Mouse (Mus musculus) thymus, adult 18-20 months (tissue): ENCODE measurements around the gene Vamp9.

Source experiments
- DNase-seq, 2 experiments: peaks; one replicate each; pipeline ENCODE4 v3.0.0; 2022; ENCODE audit warnings: mixed read lengths in 2 of 2

The Vamp9 gene

GRCm38 (mm10) chr5:99906181-99906956 is at the start of gene Vamp9:
Vamp9 (plus strand) TSS chr5:99906254.
- DNase-seq, result peak; percentile 86 to 90

DNA sequence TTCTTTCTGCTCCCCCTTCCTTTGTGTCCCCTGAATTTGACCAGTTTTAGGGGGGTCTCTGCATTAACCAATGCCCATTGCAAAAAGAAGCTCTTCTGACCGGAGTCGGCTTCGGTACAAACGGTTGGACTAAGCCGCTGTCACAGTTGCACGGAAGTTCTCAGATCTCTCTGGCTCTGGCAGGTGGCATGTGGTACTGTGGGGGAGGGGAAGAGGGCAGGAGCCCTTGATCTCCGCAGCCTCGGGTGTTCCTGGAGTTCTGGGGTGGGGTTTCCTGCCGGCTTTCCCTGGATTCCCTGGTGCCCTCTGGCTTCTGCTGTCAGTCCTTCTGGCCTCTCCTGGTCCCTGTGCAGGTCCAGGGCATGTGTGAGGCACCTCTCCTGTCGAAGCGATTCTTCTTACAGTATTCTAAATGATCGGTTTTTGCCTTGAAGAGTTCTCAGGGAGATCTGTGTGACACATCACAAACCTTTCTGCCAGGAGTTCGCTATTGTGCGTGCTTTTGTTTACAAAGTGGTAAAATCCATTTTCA is 48.9 kb upstream of the Vamp9 start:
- peak; percentile 71 to 81 for DNase-seq

GRCm38 (mm10) chr5:99859637-99860433 is 46.2 kb upstream of the Vamp9 start:
- no peak for DNase-seq

GRCm38 (mm10) chr5:99861816-99862215 is 44.2 kb upstream of the Vamp9 start:
- DNase-seq, result no peak

- DNase-seq, result no peak
These were observed 42.2 kb upstream of the Vamp9 start for GRCm38 (mm10) chr5:99863656-99864380.

DNA sequence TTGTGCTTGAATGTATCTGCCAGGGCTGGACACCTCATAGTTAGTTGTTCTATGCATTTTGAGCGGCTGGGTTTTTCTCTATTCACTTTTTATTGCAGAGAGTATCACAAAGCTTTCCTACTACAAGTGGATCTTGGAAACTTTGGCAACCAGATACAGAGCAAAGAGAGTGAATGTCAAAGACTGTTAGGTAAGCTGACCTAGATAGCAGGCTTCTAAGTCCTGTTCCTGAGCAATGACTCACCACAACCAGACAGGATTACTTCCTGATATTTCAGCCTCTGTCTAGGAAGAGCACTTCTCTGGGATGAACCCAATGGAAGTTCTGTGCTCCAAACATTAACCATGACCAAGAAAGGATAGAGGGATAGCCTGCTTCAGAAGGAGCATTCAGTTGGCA is 40.3 kb upstream of the Vamp9 start:
- DNase-seq, result no peak

DNA sequence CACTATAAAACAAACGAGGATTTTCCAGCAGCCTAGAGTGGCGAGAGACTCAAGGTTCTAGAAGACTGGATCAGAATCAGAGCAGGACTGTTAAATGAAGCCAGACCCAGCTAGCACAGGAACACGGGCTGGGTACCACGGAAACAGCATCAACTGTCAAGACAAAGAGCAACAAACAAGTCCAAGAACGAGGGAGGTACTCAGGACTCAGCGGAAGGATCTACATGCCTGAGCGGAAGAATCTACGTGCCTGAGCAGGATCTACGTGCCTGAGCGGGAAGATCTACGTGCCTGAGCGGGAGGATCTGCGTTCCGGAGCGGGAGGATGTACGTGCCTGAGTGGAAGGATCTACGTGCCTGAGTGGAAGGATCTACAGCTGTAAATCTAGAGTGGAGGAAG is 37.8 kb upstream of the Vamp9 start:
- no peak for DNase-seq

GRCm38 (mm10) chr5:99868923-99869322 is 37.1 kb upstream of the Vamp9 start:
- no peak for DNase-seq

DNA sequence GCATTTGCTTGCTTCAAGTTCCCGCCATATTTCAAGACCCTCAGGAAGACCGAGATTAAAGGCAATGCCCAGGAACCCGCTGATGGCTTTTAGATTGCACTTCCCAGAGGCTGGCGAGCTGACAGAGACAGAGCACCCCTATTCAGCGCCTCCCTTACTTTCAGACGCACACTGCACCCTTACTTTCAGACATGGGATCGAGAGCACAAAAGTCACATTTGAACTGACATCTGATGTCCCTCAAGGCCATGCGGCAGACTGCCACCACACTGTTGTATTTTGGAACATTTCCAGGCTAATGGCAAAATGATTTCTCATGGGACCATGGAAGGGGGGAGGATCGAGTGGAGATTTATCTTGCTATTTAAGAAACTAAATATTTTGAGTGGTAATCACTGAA is 28.5 kb upstream of the Vamp9 start:
- no peak for DNase-seq

GRCm38 (mm10) chr5:99882441-99882840 is 23.6 kb upstream of the Vamp9 start:
- no peak for DNase-seq

- no peak for DNase-seq
These were observed 22.0 kb upstream of the Vamp9 start for GRCm38 (mm10) chr5:99884035-99884434.

- no peak for DNase-seq
These were observed 18.9 kb upstream of the Vamp9 start for GRCm38 (mm10) chr5:99887133-99887532.

DNA sequence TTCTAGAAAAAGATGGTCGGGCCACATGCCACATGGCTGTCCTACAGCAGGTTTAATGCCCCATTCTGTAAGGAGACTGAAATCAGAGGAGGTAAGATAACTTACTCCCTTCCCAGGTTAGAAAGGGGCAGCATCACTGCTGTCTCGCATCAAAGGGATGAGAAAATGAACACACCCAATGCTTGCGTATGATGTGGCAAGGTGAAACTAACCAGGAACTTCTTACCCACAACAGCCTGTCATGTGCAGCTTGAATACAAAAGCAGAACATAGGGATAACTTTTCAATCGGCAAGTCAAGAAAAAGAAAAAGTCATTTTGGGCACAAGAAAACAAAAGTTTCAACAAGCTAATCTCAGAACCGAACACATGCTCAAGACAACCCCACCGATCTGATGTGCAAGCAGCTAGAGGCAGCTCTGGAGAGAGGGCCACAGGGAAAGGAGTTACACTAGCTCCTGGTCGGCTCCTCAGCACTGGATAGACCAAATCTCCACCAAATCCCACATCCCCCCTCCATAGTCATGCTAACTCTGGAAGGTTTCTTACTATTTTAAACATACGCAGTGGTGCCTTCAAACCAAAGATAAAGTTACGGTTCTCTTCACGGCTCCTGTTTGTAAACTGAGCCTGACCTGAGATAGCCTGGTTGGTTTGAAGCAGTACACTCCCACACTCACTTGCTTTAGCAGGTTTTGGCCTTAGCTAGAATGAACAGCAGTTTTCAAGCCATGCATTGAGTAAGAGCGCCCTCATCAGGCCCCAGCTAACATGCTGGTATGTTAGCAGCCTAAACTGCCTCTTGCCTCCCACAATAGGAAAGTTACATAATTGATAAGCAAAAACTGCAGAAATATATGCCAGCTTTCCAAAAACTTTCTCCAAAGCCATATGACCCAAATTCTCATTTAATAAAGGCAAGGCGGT is 14.3 kb upstream of the Vamp9 start:
- DNase-seq, result peak in 1 of 2 experiments; percentile 21

- DNase-seq, result no peak
These were observed 6.0 kb upstream of the Vamp9 start for GRCm38 (mm10) chr5:99900041-99900440.

DNA sequence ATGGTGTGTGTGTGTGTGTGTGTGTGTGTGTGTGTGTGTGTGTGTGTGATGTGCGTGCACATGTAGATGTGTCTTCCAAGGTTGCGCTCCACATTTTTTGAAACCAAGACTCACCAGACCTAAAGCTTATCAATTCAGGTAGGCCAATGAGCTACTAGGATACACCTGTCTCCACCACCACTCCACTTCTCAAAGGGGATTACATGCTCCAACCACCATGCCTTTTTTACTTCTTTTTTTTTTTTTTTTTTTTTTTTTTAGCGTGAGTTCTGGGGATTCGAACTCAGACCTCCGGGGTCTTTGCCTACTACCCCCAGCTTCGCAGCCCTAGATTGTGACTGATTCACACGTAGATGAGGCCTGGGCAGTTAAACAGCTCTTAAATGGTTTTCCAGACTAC is 323 bp upstream of the Vamp9 start:
- no peak for DNase-seq

- no peak for DNase-seq
These were observed 9.4 kb downstream of the Vamp9 start for GRCm38 (mm10) chr5:99915494-99915893.

- DNase-seq, result no peak
These were observed 16.0 kb downstream of the Vamp9 start for GRCm38 (mm10) chr5:99922033-99922432.

- DNase-seq, result peak in 1 of 2 experiments; percentile 12
These were observed 21.9 kb downstream of the Vamp9 start for GRCm38 (mm10) chr5:99927951-99928350.

DNA sequence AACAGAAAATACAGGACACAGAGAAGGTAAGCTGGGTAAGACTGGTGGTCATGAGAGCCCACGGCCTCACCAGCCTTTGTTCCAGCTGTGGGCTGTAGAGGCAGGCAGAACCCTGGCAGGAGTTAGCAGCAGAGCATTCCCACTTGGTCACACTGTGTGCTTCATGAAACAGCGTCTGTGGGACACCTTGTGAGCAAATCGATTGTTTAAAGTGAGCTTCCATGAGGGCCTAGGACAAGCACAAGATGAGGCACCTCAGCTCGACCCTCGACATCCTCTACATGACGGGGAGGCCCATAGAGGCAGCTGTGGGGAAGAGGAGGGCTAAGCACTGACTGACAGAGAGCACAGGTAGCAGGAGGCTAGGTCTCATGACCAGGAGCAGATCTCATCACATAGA is 25.9 kb downstream of the Vamp9 start:
- no peak for DNase-seq

DNA sequence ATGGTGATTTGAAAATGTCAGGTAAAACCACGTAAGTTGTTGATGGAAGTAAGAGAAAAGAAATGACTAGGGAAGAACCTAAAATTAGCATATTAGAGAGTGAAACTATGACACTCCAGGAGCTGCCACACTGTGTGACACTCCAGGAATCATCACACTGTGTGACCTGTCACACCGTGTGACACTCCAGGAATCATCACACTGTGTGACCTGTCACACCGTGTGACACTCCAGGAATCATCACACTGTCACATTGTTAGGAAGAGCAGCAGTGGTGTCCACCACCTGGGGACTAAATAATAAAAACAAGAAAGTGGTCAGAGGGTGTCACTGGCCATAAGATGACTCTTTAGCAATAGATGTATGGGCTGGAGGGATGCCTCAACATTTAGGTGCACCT is 33.4 kb downstream of the Vamp9 start:
- no peak for DNase-seq

- DNase-seq, result no peak
These were observed 35.2 kb downstream of the Vamp9 start for GRCm38 (mm10) chr5:99941273-99941672.
